Mouse (Mus musculus) heart, postnatal 0 days (tissue): Measurements from ENCODE around the gene Dbp. TPM values are rescaled to one million over a fixed set of nuclear protein-coding genes. Genes with fewer than 3 reads are reported as not detected.

Experiments
- ATAC-seq: fragments of 200-750 bp; cut with Nextera tagmentation; 2 replicates; pipeline ENCODE4 v1.8.0; 2017; ENCODE audit warnings: low read depth, moderate number of reproducible peaks, moderate library complexity; ENCODE audit not compliant: insufficient read depth
- DNase-seq: peaks from one replicate; pipeline ENCODE4 v3.0.0-alpha.2; 2016; ENCODE audit warnings: low spot score
- H3K27ac ChIP-seq: fragments of 300-500 bp; sonication (generic); 2 replicates; pipeline ENCODE4 v1.5.1; 2014; ENCODE audit warnings: low read depth, mild to moderate bottlenecking
- H3K27me3 ChIP-seq: fragments of 300-500 bp; sonication (generic); 2 replicates; pipeline ENCODE4 v1.6.1; 2014; ENCODE audit warnings: low read length, mixed read lengths; ENCODE audit not compliant: control insufficient read depth, insufficient read depth
- H3K36me3 ChIP-seq: fragments of 300-500 bp; sonication (generic); replicated peaks from 2 replicates; pipeline ENCODE4 v1.6.1; 2014; ENCODE audit warnings: low read length, mixed read lengths; ENCODE audit not compliant: control insufficient read depth, insufficient read depth
- H3K4me1 ChIP-seq: fragments of 300-500 bp; sonication (generic); 2 replicates; pipeline ENCODE4 v1.6.1; 2014; ENCODE audit warnings: antibody characterized with exemption; ENCODE audit not compliant: control insufficient read depth, insufficient read depth
- H3K4me2 ChIP-seq: fragments of 300-500 bp; sonication (generic); 2 replicates; pipeline ENCODE4 v1.6.1; 2014; ENCODE audit warnings: low read depth, mild to moderate bottlenecking, low read length, moderate library complexity
- H3K4me3 ChIP-seq: fragments of 300-500 bp; sonication (generic); 2 replicates; pipeline ENCODE4 v1.5.1; 2014; ENCODE audit warnings: low read depth, low read length
- H3K9ac ChIP-seq: fragments of 300-500 bp; sonication (generic); replicated peaks from 2 replicates; pipeline ENCODE4 v1.6.1; 2014; ENCODE audit warnings: low read depth, low read length, mixed read lengths
- H3K9me3 ChIP-seq: fragments of 300-500 bp; sonication (generic); replicated peaks from 2 replicates; pipeline ENCODE4 v1.6.1; 2016; ENCODE audit warnings: low read length; ENCODE audit not compliant: control insufficient read depth
- CTCF ChIP-seq: IDR thresholded peaks from 2 replicates; pipeline ENCODE4 v1.5.1; 2016; ENCODE audit warnings: antibody characterized with exemption, control low read depth, low read depth
- EP300 ChIP-seq: IDR thresholded peaks from 2 replicates; pipeline ENCODE4 v1.6.1; 2016; ENCODE audit warnings: antibody characterized with exemption, low read depth
- WGBS: fragments of 180-500 bp; shearing (Covaris S2); extraction: QIAGEN DNeasy Blood & Tissue Kit; methylation state at CpG from one replicate; pipeline ENCODE4 v1.1.7; 2014; 5-methylcytosine and 5-hydroxymethylcytosine counted together
- polyA plus RNA-seq: library from polyadenylated mRNA; unstranded; fragments of >200 nt; fragmentation: Nextera tagmentation; extraction: Ambion mirVana; gene quantifications from 2 replicates; pipeline ENCODE4 v1.2.1, GENCODE M21; 2015
- total RNA-seq: library from RNA; depleted of rRNA; stranded (reverse); fragments of >200 nt; gene quantifications from 2 replicates; pipeline ENCODE4 v1.2.3, GENCODE M21; 2014; ENCODE audit warnings: low replicate concordance

The Dbp gene
- total and polyA plus RNA-seq, 2 experiments from 2014 or later, result 21.9 to 29.3 TPM

DNA sequence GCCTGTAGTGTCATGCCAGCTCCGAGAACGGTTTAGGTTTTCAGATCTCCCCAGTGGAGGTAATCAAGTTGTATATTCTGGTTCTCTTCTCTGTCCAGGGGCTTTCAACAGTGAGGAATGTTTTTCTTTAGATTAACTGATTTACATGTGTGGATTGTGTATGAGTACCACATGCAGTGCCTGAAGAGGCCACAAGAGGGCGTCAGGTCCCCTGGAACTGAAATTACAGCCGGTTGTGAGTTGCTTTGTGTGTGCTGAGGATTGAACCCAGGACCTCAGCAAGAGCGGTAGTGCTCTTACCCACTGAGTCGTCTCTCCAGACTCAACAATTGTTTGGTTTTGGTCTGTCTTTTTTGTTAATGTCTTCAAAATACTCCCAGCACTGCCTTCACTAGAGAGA lies 41.6 kb downstream of the Dbp start:
- no peaks in the 10 kb centered on the region for H3K9me3 ChIP-seq
- H3K27ac ChIP-seq, result no peak overlapping the region
- ATAC-seq, result no peak
- no peaks in the 10 kb centered on the region for H3K27me3 ChIP-seq
- no peaks in the 10 kb centered on the region for H3K36me3 ChIP-seq
- no peak overlapping the region for H3K4me2 ChIP-seq
- DNase-seq, result no peak
- TF ChIP-seq CTCF (peak; percentile 17), EP300 (no peak)
- no peak overlapping the region for H3K9ac ChIP-seq
- no peak overlapping the region for H3K4me3 ChIP-seq
- WGBS, result 60% methylated on average over 6 of the region's 6 CpGs
- peaks cover 14% of the 10 kb centered on the region for H3K4me1 ChIP-seq

DNA sequence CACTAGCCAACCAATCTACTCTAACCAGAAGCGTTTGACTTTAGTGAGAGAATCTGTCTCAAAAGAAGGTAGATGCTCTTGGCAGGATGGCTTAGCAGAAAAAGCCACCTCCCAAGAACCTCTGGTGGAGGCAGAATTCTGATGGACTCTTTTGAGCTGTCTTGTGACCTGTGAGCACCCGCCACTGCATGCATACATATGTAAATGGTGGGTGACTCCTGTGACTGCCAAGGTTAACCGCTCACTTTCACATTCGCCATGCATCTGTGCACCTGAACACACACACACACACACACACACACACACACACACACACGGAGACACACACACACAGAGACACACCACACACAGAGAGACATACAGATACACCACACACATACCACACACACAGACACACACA lies 42.6 kb downstream of the Dbp start:
- Histone ChIP-seq H3K36me3 (no peaks in the 10 kb centered on the region), H3K27me3 (no peaks in the 10 kb centered on the region), H3K4me1 (peaks cover 14% of the 10 kb centered on the region), H3K27ac (no peak overlapping the region), H3K9ac (no peak overlapping the region), H3K9me3 (no peaks in the 10 kb centered on the region), H3K4me3 (no peak overlapping the region), H3K4me2 (no peak overlapping the region)
- DNase-seq, result no peak
- ATAC-seq, result no peak
- TF ChIP-seq CTCF (no peak), EP300 (no peak)
- WGBS, result 89% methylated on average over 5 of the region's 5 CpGs

DNA sequence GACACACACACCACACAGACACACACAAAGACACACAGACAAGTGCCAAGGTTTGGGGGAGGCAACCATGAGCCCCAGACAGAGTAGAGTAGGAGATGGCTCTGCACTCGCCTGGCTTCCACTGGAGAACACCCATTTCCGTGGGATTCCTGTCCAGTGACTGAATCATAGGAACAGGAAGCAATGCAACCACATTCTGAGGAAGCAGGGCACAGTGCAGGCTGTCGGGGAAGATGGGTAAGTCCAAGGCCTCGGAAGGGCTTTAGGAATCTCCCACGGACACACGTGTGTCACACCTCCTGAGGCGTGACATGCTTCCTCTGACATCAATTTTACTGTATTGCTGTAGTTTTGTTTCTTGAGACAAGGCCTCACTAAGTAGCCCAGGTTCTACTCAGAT lies 43.2 kb downstream of the Dbp start:
- WGBS, result 50% methylated on average over 7 of the region's 7 CpGs
- Histone ChIP-seq H3K9me3 (no peaks in the 10 kb centered on the region), H3K27me3 (no peaks in the 10 kb centered on the region), H3K36me3 (no peaks in the 10 kb centered on the region), H3K4me1 (peaks cover 14% of the 10 kb centered on the region), H3K9ac (no peak overlapping the region), H3K27ac (no peak overlapping the region), H3K4me2 (no peak overlapping the region), H3K4me3 (no peak overlapping the region)
- TF ChIP-seq EP300 (no peak), CTCF (no peak)
- ATAC-seq, result 0 out of 2 replicates have a peak, but pooled peaks have one; percentile 8
- no peak for DNase-seq

DNA sequence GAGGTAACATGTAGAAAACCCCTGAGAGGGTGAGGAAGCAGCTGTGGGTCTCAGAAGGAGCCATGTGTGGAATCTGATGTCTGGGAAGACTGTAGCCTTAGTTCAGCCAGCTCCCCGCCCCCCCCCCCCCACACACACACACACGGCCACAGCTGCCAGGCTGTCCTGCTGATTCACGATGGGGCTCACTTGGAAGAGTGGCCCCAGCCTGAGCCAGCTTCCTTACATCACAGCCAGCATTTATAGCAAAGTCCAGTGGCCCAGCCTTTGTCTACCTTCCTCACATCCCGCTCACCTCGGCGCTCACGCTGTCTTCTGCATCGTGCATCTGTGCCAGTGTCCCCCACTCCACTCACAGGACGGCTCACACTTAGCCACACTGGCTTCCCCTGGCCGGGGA lies 44.5 kb downstream of the Dbp start:
- Histone ChIP-seq H3K4me1 (peaks cover 14% of the 10 kb centered on the region), H3K27me3 (no peaks in the 10 kb centered on the region), H3K9ac (no peak overlapping the region), H3K4me3 (no peak overlapping the region), H3K9me3 (no peaks in the 10 kb centered on the region), H3K27ac (no peak overlapping the region), H3K4me2 (no peak overlapping the region), H3K36me3 (no peaks in the 10 kb centered on the region)
- WGBS, result 50% methylated on average over 7 of the region's 10 CpGs
- no peak for ATAC-seq
- no peak for DNase-seq
- no peak for TF ChIP-seq EP300
- TF ChIP-seq CTCF, result no peak

DNA sequence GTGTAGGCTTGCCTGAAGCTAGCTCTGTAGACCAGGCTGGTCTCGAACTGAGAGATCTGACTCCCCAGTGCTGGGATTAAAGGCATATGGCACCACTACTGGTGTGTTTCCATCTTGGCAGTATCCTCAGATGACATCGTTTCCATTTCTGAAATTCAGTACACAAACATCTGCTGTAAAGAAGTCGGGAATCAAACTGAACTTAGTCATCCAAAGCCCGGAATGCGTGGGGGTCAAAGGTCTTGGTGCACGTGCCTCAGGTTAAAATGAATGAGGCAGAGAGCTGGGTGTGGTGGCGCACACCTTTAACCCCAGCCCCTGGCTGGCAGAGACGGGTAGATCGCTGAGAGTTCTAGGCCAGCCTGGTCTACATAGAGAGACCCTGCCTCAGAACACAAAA lies 45.3 kb downstream of the Dbp start:
- DNase-seq, result no peak

DNA sequence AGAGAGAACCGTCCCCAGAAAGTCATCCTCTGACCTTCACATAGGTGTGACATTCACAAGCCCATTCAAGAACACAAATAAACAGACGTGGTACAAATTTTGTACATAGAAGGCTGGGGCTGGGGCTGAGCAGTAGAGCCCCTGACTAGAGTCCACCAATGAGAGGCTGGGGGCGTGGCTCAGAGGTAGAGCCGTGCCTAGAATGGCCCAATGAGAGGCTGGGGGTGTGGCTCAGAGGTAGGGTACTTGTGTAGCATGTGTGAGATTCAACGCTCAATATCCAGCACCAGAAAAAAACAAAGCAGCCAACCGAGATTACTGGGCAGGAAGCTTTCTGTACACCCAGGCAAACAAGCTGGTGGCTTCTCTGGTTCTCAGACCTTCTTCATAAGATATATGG lies 50.8 kb downstream of the Dbp start:
- no peak for ATAC-seq
- H3K4me2 ChIP-seq, result no peak overlapping the region
- DNase-seq, result no peak

More for the DNA sequence above, 45.3 kb downstream of the Dbp start:
- Histone ChIP-seq H3K9me3 (no peaks in the 10 kb centered on the region), H3K27ac (no peak overlapping the region), H3K9ac (no peak overlapping the region), H3K4me3 (no peak overlapping the region), H3K36me3 (no peaks in the 10 kb centered on the region), H3K4me2 (no peak overlapping the region), H3K4me1 (peaks cover 14% of the 10 kb centered on the region), H3K27me3 (no peaks in the 10 kb centered on the region)
- TF ChIP-seq CTCF, result no peak
- TF ChIP-seq EP300, result no peak
- WGBS, result 75% methylated on average over 9 of the region's 9 CpGs
- ATAC-seq, result no peak

More for the DNA sequence above, 50.8 kb downstream of the Dbp start:
- Histone ChIP-seq H3K27ac (no peak overlapping the region), H3K27me3 (peaks cover 33% of the 10 kb centered on the region), H3K9ac (no peak overlapping the region), H3K4me1 (no peaks in the 10 kb centered on the region), H3K36me3 (no peaks in the 10 kb centered on the region), H3K9me3 (no peaks in the 10 kb centered on the region), H3K4me3 (no peak overlapping the region)
- TF ChIP-seq CTCF (no peak), EP300 (no peak)
- 54% methylated on average over 6 of the region's 6 CpGs for WGBS
